Mouse (Mus musculus) limb, embryonic 15.5 days (tissue): Measurements from ENCODE around the gene Dlst. TPM values are rescaled to one million over a fixed set of nuclear protein-coding genes. Genes with fewer than 3 reads are reported as not detected.

ENCODE experiments used
- ATAC-seq: fragments of 200-750 bp; cut with Nextera tagmentation; 2 replicates; pipeline ENCODE4 v1.8.0; 2017; ENCODE audit warnings: low read depth, moderate TSS enrichment; ENCODE audit not compliant: insufficient number of reproducible peaks, low FRiP score, low TSS enrichment
- H3K27ac ChIP-seq: fragments of 300-500 bp; sonication (generic); 2 replicates; pipeline ENCODE4 v1.5.1; 2015; ENCODE audit warnings: moderate library complexity, mild to moderate bottlenecking, inconsistent platforms
- H3K27me3 ChIP-seq: fragments of 300-500 bp; sonication (generic); 2 replicates; pipeline ENCODE4 v1.6.1; 2015; ENCODE audit warnings: inconsistent platforms
- H3K36me3 ChIP-seq: fragments of 300-500 bp; sonication (generic); 2 replicates; pipeline ENCODE4 v1.6.1; 2015; ENCODE audit warnings: inconsistent platforms
- H3K4me1 ChIP-seq: fragments of 300-500 bp; sonication (generic); 2 replicates; pipeline ENCODE4 v1.6.1; 2015; ENCODE audit warnings: inconsistent platforms
- H3K4me2 ChIP-seq: fragments of 300-500 bp; sonication (generic); 2 replicates; pipeline ENCODE4 v1.6.1; 2015; ENCODE audit warnings: mild to moderate bottlenecking, inconsistent platforms
- H3K4me3 ChIP-seq: fragments of 300-500 bp; sonication (generic); 2 replicates; pipeline ENCODE4 v1.5.1; 2015; ENCODE audit warnings: mild to moderate bottlenecking, inconsistent platforms
- H3K9ac ChIP-seq: fragments of 300-500 bp; sonication (generic); 2 replicates; pipeline ENCODE4 v1.6.1; 2015; ENCODE audit warnings: inconsistent platforms
- H3K9me3 ChIP-seq: fragments of 300-500 bp; sonication (generic); 2 replicates; pipeline ENCODE4 v1.6.1; 2016; ENCODE audit warnings: inconsistent platforms
- WGBS: fragments of 180-500 bp; shearing (Covaris S2); methylation state at CpG from one replicate; pipeline ENCODE4 v1.1.7; 2015; 5-methylcytosine and 5-hydroxymethylcytosine counted together
- polyA plus RNA-seq: library from polyadenylated mRNA; unstranded; fragments of >200 nt; fragmentation: Nextera tagmentation; extraction: Ambion mirVana; gene quantifications from 2 replicates; pipeline ENCODE4 v1.2.1, GENCODE M21; 2015

The Dlst gene
- polyA plus RNA-seq, 1 experiment from 2014 or later: 96.0 TPM

GRCm38 (mm10) chr12:85101001-85101400, 9.6 kb upstream of the Dlst start:
- H3K9ac ChIP-seq: no peak overlapping the region
- H3K27me3 ChIP-seq: no peaks in the 10 kb centered on the region
- H3K27ac ChIP-seq: no peak overlapping the region
- H3K4me1 ChIP-seq: peaks cover 10% of the 10 kb centered on the region; the same call in 1 of the 2 replicates
- 55% methylated on average over 14 of the region's 14 CpGs for WGBS
- H3K9me3 ChIP-seq: no peaks in the 10 kb centered on the region
- H3K4me2 ChIP-seq: no peak overlapping the region
- H3K4me3 ChIP-seq: no peak overlapping the region
- H3K36me3 ChIP-seq: no peaks in the 10 kb centered on the region
- ATAC-seq: no peak

DNA sequence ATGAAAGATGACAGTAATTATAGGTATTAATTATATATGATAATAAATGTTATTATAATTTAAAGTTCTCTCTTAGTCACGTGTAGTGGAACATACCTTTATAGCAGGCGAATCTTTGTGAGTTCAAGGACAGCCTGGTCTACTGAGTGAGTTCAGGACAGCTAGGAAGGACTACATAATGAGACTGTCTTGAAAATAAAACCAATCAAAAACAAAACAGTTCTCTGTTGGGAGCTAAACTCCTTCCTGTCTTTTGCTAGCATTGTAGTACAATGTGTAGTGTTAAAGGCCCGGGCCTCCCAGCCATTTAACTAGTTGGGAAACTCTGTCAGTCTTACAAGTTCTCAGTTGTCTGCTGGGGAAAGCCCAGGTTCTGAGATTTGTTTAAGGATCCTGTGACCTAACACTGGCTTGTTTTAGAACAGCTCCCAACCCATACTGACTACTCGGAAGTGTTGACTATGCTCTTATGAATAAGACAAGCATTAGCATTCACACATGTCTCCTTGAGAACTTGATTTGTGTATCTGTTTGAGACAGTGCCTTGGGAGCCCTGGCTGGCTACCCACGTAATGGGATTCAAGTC, 9.0 kb upstream of the Dlst start:
- no peak for ATAC-seq
- Histone ChIP-seq H3K9me3 (no peaks in the 10 kb centered on the region), H3K4me3 (no peak overlapping the region)

GRCm38 (mm10) chr12:85103096-85103495, 7.5 kb upstream of the Dlst start:
- H3K9ac ChIP-seq: no peak overlapping the region
- ATAC-seq: no peak
- no peaks in the 10 kb centered on the region for H3K36me3 ChIP-seq
- H3K27ac ChIP-seq: no peak overlapping the region
- H3K4me3 ChIP-seq: no peak overlapping the region
- 69% methylated on average over 8 of the region's 8 CpGs for WGBS
- no peaks in the 10 kb centered on the region for H3K9me3 ChIP-seq
- H3K27me3 ChIP-seq: no peaks in the 10 kb centered on the region
- H3K4me2 ChIP-seq: no peak overlapping the region
- H3K4me1 ChIP-seq: peaks cover 12% of the 10 kb centered on the region; the same call in 1 of the 2 replicates

More for the DNA sequence above, 9.0 kb upstream of the Dlst start:
- Histone ChIP-seq H3K27me3 (no peaks in the 10 kb centered on the region), H3K4me2 (no peak overlapping the region), H3K36me3 (no peaks in the 10 kb centered on the region), H3K4me1 (peaks cover 12% of the 10 kb centered on the region; the same call in 1 of the 2 replicates), H3K9ac (no peak overlapping the region), H3K27ac (no peak overlapping the region)
- 79% methylated on average over 5 of the region's 5 CpGs for WGBS

DNA sequence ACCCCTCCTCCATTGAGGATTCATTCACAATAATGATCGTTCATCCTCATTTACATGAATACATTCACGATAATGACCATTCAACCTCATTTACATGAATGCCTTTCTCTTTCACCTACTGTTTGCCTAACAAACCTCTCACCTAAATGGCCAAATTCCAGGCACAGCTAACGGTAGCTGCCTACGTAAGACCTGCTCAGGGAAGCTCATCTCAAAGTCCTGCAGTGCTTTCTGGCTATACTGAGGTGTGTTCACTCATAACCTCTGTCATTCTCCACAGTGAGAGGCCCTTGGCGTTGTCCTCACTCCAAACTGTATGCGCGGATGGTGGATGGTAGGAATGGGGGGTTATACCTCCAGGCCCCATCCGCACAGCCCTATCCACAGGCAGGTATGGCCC, 5.8 kb upstream of the Dlst start:
- Histone ChIP-seq H3K4me2 (no peak overlapping the region), H3K36me3 (no peaks in the 10 kb centered on the region), H3K27ac (no peak overlapping the region), H3K4me3 (no peak overlapping the region), H3K9me3 (no peaks in the 10 kb centered on the region), H3K27me3 (no peaks in the 10 kb centered on the region), H3K4me1 (peaks cover 21% of the 10 kb centered on the region), H3K9ac (no peak overlapping the region)
- WGBS: 82% methylated on average over 8 of the region's 8 CpGs
- no peak for ATAC-seq

DNA sequence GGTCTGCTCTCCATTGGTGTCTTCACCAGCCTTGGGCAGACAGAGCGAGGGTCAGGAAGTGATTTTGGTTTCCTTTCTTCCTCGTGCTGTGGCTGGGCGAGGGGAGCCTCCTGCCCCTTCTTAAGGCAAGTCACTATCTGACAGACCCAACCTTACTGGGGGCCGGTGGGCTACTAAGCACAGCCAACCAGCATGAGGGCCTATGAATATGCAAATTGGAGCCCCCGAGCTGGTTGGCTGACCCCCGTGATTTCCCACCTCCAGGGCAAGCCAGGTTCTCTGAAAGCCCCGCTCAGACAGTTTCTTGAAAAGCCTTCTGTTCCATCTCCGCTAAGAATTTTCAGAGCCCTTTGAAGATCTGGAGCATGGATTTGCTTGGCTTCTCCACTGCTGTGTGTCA, 4.3 kb upstream of the Dlst start:
- Histone ChIP-seq H3K4me2 (0 out of 2 replicates have a peak overlapping the region, but pooled peaks have one; percentile 13), H3K9me3 (no peaks in the 10 kb centered on the region), H3K4me1 (peaks cover 17% of the 10 kb centered on the region), H3K36me3 (no peaks in the 10 kb centered on the region), H3K27me3 (no peaks in the 10 kb centered on the region), H3K27ac (no peak overlapping the region), H3K9ac (no peak overlapping the region), H3K4me3 (no peak overlapping the region)
- 5% methylated on average over 8 of the region's 8 CpGs for WGBS
- no peak for ATAC-seq

- Histone ChIP-seq H3K9ac (no peak overlapping the region), H3K4me2 (no peak overlapping the region), H3K4me1 (peaks cover 35% of the 10 kb centered on the region), H3K4me3 (no peak overlapping the region), H3K36me3 (no peaks in the 10 kb centered on the region), H3K27ac (no peak overlapping the region), H3K27me3 (no peaks in the 10 kb centered on the region), H3K9me3 (no peaks in the 10 kb centered on the region)
- 75% methylated on average over 3 of the region's 3 CpGs for WGBS
- ATAC-seq: no peak
Measured at GRCm38 (mm10) chr12:85108643-85109042, 2.0 kb upstream of the Dlst start.

GRCm38 (mm10) chr12:85109426-85109825, 1.2 kb upstream of the Dlst start:
- Histone ChIP-seq H3K9ac (no peak overlapping the region), H3K9me3 (no peaks in the 10 kb centered on the region), H3K36me3 (no peaks in the 10 kb centered on the region), H3K4me2 (peak overlapping the region; percentile 61; the same call in 1 of the 2 replicates), H3K27me3 (no peaks in the 10 kb centered on the region), H3K4me3 (no peak overlapping the region; the same call in 1 of the 2 replicates), H3K27ac (peak overlapping the region; percentile 84; the same call in 1 of the 2 replicates), H3K4me1 (peaks cover 35% of the 10 kb centered on the region)
- no peak for ATAC-seq
- 47% methylated on average over 4 of the region's 4 CpGs for WGBS

DNA sequence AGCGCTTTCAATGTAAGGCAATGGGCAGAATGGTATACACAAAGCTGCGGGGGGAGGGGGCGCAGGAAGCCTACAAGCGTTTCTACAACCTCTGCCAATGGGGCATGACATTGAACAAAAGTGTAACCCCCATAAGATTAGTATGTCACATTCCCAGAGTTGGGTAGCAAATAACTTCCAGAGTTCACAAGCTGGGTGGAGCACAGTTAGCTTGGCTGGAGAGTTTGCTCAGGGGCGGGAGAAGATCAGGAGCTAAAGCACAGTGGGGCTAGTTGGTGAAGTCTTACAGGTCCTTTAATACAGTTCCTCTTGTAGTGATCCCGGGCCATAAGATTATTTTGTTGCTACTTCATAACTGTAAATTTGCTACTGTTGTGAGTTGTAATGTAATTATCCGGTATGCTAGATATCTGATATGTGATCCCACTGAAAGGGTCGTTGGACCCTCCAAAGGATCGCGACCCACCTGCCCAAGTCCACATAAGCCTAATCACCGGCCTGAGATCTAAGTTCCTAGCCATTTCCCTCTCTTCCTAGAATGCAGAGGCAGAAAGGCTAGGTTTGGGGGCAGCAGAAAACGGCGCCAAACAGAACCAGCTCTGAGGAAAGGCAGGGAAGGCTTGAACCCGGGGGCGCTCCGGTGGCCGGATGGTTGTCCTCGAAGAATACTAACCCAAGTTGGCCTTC, 479 bp upstream of the Dlst start:
- H3K36me3 ChIP-seq: no peaks in the 10 kb centered on the region; the same call in 1 of the 2 replicates
- peaks cover 35% of the 10 kb centered on the region for H3K4me1 ChIP-seq
- WGBS: 10% methylated on average over 18 of the region's 18 CpGs
- H3K27ac ChIP-seq: peak overlapping the region; percentile 84
- H3K9me3 ChIP-seq: no peaks in the 10 kb centered on the region
- peak overlapping the region; percentile 99 for H3K4me3 ChIP-seq
- peak overlapping the region; percentile 95 for H3K9ac ChIP-seq
- H3K27me3 ChIP-seq: no peaks in the 10 kb centered on the region
- peak overlapping the region; percentile 61 for H3K4me2 ChIP-seq
- ATAC-seq: peak; percentile 23; the same call in 1 of the 2 replicates

DNA sequence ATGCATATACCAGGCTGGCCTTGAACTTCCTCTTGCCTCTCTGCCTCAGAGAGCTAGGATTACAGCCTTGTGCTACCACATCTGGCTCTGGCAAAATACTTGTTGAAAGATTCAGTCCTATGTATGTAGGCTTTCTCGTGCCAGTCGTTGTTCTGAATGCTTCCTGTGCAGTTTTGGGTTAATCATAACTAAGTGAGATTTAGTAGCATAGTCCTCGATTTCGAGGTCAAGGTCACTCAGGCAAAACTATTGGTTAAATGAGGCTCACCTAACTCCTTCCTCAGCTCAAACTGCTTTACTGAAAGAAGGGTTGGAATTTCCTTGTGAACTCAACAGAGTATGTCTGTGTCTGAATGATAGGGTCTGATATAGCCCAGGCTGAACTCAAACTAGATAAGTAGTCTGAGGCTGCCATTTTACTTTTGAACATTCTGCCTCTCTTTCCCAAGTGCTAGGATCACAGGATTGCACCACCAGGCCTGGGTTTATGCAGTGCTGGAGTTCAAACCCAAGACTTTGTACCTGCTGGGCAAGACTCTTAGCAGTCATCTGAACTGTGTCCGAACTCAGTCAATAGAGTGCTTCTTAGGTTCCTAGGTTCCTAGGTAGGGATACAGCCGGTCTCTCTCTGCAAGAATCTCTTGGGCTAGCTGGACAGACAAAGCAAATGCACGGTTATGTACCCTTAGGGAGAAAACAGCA, 2.1 kb downstream of the Dlst start:
- peak overlapping the region; percentile 61; the same call in 1 of the 2 replicates for H3K4me2 ChIP-seq
- no peak overlapping the region for H3K9ac ChIP-seq
- no peak for ATAC-seq
- H3K36me3 ChIP-seq: no peaks in the 10 kb centered on the region; the same call in 1 of the 2 replicates
- H3K4me3 ChIP-seq: no peak overlapping the region
- H3K9me3 ChIP-seq: no peaks in the 10 kb centered on the region
- H3K4me1 ChIP-seq: peaks cover 29% of the 10 kb centered on the region
- H3K27me3 ChIP-seq: no peaks in the 10 kb centered on the region
- 83% methylated on average over 7 of the region's 7 CpGs for WGBS
- H3K27ac ChIP-seq: no peak overlapping the region

DNA sequence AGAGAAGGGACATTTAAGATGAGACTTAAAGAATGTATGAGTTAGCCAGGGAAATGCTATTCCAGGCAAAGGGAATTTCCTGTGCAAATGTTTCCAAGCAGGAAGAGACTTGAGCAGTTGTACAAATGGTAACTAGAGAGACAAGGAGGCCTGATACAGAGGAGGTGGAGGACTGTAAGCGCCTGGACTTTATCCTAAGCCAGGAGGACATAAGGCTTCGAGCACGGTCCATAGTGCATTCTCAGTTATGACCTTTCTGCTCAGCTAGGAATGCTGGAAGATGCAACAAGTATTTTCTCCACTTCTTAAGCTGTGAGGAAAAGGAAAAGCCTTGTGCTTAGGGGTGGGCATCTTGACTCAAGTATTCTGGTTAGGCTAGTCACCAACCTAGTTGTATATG, 2.7 kb downstream of the Dlst start:
- no peak overlapping the region for H3K4me3 ChIP-seq
- no peaks in the 10 kb centered on the region for H3K27me3 ChIP-seq
- no peaks in the 10 kb centered on the region for H3K9me3 ChIP-seq
- no peak overlapping the region for H3K9ac ChIP-seq
- peaks cover 6% of the 10 kb centered on the region for H3K36me3 ChIP-seq
- H3K27ac ChIP-seq: no peak overlapping the region
- peaks cover 29% of the 10 kb centered on the region for H3K4me1 ChIP-seq
- no peak for ATAC-seq
- no peak overlapping the region for H3K4me2 ChIP-seq
- WGBS: 84% methylated on average over 3 of the region's 3 CpGs

GRCm38 (mm10) chr12:85113917-85114316, 3.3 kb downstream of the Dlst start:
- no peaks in the 10 kb centered on the region for H3K9me3 ChIP-seq
- H3K9ac ChIP-seq: no peak overlapping the region
- H3K4me3 ChIP-seq: no peak overlapping the region
- H3K4me2 ChIP-seq: no peak overlapping the region
- H3K27ac ChIP-seq: no peak overlapping the region
- ATAC-seq: no peak
- peaks cover 12% of the 10 kb centered on the region for H3K36me3 ChIP-seq
- H3K4me1 ChIP-seq: peaks cover 29% of the 10 kb centered on the region
- WGBS: 92% methylated on average over 3 of the region's 3 CpGs
- no peaks in the 10 kb centered on the region for H3K27me3 ChIP-seq

DNA sequence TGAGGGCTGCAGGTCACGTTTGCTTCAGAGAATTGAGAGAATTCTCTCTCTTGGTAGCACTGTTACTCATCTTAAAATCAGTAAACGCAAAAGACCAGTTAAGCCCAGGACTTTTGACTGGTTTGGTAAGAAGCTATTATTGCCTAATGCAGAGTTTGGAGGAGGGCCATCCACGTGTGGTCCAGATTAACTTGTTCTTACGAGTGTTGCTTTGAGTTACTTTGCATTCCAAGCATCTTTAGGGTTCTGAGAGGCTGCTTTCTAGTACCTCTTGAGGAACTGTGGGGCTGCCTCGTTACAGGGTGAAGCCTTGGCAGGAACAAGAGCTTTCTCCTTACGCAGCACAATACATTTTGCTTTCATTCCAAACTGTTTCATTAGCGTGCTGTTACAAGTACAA, 5.0 kb downstream of the Dlst start:
- peaks cover 18% of the 10 kb centered on the region for H3K4me1 ChIP-seq
- H3K27ac ChIP-seq: no peak overlapping the region
- no peak overlapping the region for H3K4me3 ChIP-seq
- H3K9me3 ChIP-seq: no peaks in the 10 kb centered on the region
- WGBS: 50% methylated on average over 7 of the region's 7 CpGs
- peaks cover 26% of the 10 kb centered on the region for H3K36me3 ChIP-seq
- no peak overlapping the region for H3K4me2 ChIP-seq
- no peaks in the 10 kb centered on the region for H3K27me3 ChIP-seq
- H3K9ac ChIP-seq: no peak overlapping the region
- ATAC-seq: no peak
